Mouse (Mus musculus): ENCODE results near the gene Stk10. TPM values are rescaled to one million over a fixed set of nuclear protein-coding genes. Genes with fewer than 3 reads are reported as not detected.

Gene Stk10
- polyA plus RNA-seq, 1 experiment = 5.7 TPM

DNA sequence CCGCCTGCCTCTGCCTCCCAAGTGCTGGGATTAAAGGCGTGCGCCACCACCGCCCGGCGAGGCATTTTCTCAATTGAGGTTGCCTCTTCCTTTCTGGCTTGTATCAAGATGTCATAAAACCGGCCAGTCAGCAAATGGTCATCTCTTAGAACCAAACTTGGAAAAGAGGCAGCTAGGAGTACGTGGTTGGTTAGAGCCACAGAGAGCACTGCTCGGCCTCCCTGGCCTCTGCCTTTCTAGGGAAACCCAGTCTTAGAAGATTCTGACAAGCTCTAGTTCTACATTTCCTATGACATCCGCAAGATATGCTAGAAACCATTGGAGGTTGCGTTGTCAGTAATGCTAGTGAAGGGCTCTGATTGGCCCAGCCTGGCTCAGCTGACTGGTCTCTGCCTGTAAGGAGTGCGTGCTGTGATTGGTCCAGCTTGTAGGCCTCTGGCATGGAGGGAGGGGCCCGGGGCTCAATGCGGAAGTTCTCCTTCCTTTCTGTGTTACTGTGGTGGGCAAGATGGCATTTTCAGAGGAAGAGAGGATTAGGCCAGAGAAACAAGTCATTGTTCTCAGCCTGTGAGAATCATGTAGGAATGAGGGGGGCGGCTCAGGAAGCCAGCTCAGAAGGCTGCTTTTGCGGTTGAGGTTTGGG is 47.3 kb downstream of the Stk10 start:
- TF ChIP-seq POLR2A (IDR thresholded peaks at IDR 0.05; ENCODE audit: borderline replicate concordance, extremely low read depth, insufficient read depth, insufficient read length, poor library complexity, severe bottlenecking) (no peak), CTCF (IDR thresholded peaks at IDR 0.05; ENCODE audit: borderline replicate concordance, extremely low read depth, insufficient read depth, insufficient read length) (no peak)
- peak; percentile 69 for DNase-seq (ENCODE audit: low read depth)

DNA sequence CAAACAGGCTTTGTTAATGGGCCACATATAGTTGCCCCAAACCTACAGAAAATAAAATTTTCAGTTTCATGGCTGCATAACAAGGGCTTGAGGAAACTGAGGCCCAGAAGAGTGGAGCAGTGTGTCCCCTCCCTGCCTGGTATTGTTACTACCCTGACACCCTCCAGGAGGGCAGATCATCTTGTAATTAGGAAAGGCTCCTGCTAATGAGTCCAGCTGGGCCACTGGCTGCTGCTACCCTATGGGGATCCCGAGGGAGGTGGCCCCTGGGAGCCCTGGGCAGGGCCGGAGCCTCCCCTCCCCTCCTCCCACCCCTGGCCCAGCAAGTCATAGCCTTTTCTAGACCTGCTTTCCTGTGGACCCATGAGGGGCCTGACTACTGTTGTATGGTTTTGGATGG is 47.9 kb downstream of the Stk10 start:
- DNase-seq (ENCODE audit: low read depth) = no peak
- TF ChIP-seq CTCF (IDR thresholded peaks at IDR 0.05; ENCODE audit: borderline replicate concordance, extremely low read depth, insufficient read depth, insufficient read length) = no peak
- no peak for TF ChIP-seq POLR2A (IDR thresholded peaks at IDR 0.05; ENCODE audit: borderline replicate concordance, extremely low read depth, insufficient read depth, insufficient read length, poor library complexity, severe bottlenecking)

DNA sequence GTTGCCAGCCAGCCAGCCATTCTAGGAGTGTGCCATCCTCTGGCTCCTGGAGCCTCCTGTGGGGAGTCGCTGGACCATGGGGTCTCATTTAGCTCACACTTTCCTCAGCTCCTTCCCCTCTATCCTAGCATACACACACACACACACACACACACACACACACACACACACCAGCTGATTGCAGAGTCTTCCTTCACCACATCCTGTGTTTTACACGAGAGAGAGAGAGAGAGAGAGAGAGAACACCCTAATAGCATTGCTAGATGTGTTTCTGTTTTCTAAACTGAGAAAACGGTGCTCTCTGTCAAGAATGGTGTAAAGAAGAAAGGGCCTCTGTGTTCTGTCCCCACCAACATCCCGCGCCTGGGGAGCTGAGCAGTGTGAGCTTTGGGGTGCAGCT is 49.7 kb downstream of the Stk10 start:
- DNase-seq (ENCODE audit: low read depth) = no peak
- TF ChIP-seq POLR2A (IDR thresholded peaks at IDR 0.05; ENCODE audit: borderline replicate concordance, extremely low read depth, insufficient read depth, insufficient read length, poor library complexity, severe bottlenecking) (no peak), CTCF (IDR thresholded peaks at IDR 0.05; ENCODE audit: borderline replicate concordance, extremely low read depth, insufficient read depth, insufficient read length) (no peak)

GRCm38 (mm10) chr11:32585996-32586395 is 52.9 kb downstream of the Stk10 start:
- no peak for TF ChIP-seq POLR2A (IDR thresholded peaks at IDR 0.05; ENCODE audit: borderline replicate concordance, extremely low read depth, insufficient read depth, insufficient read length, poor library complexity, severe bottlenecking)
- no peak for TF ChIP-seq CTCF (IDR thresholded peaks at IDR 0.05; ENCODE audit: borderline replicate concordance, extremely low read depth, insufficient read depth, insufficient read length)
- DNase-seq (ENCODE audit: low read depth) = no peak

DNA sequence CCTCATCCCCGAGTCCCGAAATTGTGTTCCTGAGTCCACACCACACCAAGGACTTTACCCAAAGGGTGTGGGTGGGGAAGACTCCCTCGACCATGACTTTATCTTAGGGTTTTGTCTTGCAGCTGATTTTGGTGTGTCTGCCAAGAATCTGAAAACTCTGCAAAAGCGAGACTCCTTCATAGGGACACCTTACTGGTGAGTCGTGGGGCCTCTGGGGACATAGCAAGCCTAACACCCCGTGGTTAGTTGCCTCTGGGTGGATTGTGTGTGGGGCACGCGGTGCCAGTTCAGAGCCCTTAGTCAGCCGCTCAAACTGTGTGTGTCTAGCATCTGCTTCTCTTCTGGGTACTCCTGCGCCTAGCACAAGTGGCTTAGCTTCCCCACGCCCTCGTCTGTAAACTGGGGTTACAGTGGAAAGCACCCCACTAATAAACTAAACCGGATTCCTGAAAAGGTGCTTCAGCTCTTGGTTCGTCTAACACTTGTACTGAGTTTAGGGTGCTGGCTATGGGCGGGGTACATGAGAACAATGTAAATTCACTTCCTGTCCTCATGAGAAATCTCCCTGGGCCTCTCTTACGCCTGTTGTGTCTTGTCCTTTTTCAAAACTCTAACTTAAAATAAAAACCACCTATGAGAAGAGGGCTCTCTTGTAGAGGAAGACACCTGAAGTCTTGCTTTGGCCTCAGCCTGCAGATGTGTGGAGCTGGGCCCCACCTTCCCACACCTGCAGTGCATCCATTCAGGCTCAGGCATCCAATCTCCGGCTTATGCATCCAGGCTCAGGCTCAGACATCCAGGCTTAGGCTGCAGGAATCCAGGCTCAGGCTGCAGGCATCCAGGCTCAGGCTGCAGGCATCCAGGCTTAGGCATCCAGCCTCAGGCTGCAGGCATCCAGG is 54.3 kb downstream of the Stk10 start:
- TF ChIP-seq CTCF (IDR thresholded peaks at IDR 0.05; ENCODE audit: borderline replicate concordance, extremely low read depth, insufficient read depth, insufficient read length) = no peak
- no peak for TF ChIP-seq POLR2A (IDR thresholded peaks at IDR 0.05; ENCODE audit: borderline replicate concordance, extremely low read depth, insufficient read depth, insufficient read length, poor library complexity, severe bottlenecking)
- no peak for DNase-seq (ENCODE audit: low read depth)

DNA sequence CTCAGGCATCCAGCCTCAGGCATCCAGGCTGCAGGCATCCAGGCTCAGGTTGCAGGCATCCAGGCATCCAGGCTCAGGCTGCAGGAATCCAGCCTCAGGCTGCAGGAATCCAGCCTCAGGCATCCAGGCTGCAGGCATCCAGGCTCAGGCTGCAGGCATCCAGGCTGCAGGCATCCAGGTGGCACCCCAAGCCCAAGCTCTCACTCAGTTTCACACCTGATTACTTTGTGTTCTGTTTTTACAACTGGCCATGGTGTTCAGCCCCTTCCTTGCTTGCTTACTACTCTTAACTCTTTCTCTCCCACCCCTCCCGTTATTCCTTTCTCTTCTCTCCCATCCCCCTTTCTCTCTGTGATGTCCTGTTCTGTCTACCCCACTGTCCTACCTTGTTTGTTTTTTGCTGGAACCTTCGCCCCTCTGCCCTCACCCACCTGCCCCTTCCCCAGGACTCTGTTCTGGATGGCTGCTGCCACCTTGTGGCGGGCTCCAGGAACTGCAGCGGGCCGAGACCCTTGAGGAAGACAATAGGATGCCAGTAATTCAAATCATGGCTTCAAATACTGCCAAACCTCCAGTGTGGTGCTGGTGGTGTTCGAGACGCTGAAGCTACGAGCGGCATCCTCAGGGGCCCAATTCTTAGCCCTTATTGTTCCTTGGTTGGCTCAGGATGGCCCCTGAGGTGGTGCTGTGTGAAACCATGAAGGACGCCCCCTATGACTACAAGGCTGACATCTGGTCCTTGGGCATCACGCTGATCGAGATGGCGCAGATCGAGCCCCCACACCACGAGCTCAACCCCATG is 55.2 kb downstream of the Stk10 start:
- TF ChIP-seq POLR2A (IDR thresholded peaks at IDR 0.05; ENCODE audit: borderline replicate concordance, extremely low read depth, insufficient read depth, insufficient read length, poor library complexity, severe bottlenecking) (no peak), CTCF (IDR thresholded peaks at IDR 0.05; ENCODE audit: borderline replicate concordance, extremely low read depth, insufficient read depth, insufficient read length) (peak; percentile 98)
- peak; percentile 86 for DNase-seq (ENCODE audit: low read depth)

DNA sequence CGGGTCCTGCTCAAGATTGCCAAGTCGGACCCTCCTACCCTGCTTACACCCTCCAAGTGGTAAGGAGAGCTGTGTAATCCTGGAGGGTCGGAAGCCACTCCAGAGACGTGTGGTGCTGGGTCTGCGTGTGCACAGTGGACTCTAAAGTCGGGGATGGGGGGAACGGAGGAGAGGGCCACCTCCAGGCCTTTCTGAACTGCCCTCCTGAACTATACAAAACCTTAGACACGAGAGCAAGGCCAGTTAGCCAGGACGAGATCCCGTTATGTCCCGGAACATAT is 55.7 kb downstream of the Stk10 start:
- no peak for DNase-seq (ENCODE audit: low read depth)
- no peak for TF ChIP-seq CTCF (IDR thresholded peaks at IDR 0.05; ENCODE audit: borderline replicate concordance, extremely low read depth, insufficient read depth, insufficient read length)
- TF ChIP-seq POLR2A (IDR thresholded peaks at IDR 0.05; ENCODE audit: borderline replicate concordance, extremely low read depth, insufficient read depth, insufficient read length, poor library complexity, severe bottlenecking) = no peak

DNA sequence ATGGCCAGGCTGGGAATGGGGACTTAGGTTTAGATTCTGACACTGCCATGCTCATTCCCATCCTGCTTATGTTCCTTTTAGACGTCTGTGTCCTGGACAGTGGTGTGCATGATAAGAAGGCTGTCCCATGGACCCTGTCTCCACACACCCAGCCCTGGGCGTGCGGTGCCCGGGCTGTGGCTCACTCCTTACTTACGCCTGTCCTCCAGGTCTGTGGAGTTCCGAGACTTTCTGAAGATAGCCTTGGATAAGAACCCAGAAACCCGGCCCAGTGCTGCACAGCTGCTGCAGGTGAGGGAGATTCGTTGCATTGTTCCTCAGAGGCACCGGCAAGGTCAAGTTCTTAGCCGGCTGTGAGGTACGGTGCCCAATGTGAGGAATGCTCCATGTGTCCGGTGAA is 56.1 kb downstream of the Stk10 start:
- DNase-seq (ENCODE audit: low read depth) = no peak
- TF ChIP-seq POLR2A (IDR thresholded peaks at IDR 0.05; ENCODE audit: borderline replicate concordance, extremely low read depth, insufficient read depth, insufficient read length, poor library complexity, severe bottlenecking) (no peak), CTCF (IDR thresholded peaks at IDR 0.05; ENCODE audit: borderline replicate concordance, extremely low read depth, insufficient read depth, insufficient read length) (no peak)

DNA sequence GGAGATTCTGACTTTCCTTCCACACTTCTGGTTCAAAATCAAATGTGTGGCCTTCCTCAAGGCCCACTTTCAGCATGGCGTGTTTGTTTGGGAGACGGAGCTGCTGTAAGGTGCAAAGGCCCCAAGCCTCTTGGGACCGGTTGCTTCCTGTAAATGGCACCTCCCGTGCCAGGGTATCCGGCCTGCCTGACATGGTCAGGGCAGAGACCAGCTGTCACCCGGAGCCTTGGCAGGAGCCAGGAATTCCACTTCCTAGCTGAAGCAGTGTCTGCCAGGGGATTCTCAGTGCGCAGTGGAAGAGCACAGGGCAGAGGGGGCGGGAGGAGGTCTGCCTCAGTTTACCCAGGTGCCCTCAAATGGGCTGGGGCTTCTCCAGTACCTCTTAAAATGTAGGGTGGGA is 56.7 kb downstream of the Stk10 start:
- DNase-seq (ENCODE audit: low read depth) = no peak
- TF ChIP-seq CTCF (IDR thresholded peaks at IDR 0.05; ENCODE audit: borderline replicate concordance, extremely low read depth, insufficient read depth, insufficient read length) (no peak), POLR2A (IDR thresholded peaks at IDR 0.05; ENCODE audit: borderline replicate concordance, extremely low read depth, insufficient read depth, insufficient read length, poor library complexity, severe bottlenecking) (no peak)

DNA sequence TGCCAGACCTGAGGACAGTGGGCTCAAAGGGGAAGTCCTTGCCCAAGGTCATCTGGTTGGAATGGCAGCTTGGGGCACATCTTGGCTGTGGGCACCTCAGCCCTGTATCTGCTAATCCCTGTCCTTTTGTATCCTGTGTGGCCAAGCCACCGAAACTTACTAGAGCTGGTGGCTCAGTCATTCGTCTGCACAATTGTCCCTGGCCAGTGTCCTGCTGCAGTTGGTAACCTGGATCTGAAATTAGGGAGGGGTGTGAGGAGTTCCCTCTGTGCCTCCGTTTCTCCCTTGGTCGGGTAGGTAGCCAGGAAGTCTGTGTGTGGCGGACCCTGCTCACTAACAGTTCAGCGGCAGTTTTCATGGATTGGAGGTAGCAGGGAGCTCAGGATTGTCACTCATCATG is 57.1 kb downstream of the Stk10 start:
- no peak for DNase-seq (ENCODE audit: low read depth)
- TF ChIP-seq POLR2A (IDR thresholded peaks at IDR 0.05; ENCODE audit: borderline replicate concordance, extremely low read depth, insufficient read depth, insufficient read length, poor library complexity, severe bottlenecking) (no peak), CTCF (IDR thresholded peaks at IDR 0.05; ENCODE audit: borderline replicate concordance, extremely low read depth, insufficient read depth, insufficient read length) (no peak)

All from brain, embryonic 14.5 days (tissue).